Mouse (Mus musculus) mammary gland, adult 2 months (tissue): ENCODE measurements around the gene Dmwd. TPM values are rescaled to one million over a fixed set of nuclear protein-coding genes. Genes with fewer than 3 reads are reported as not detected.

ENCODE experiments used
- polyA plus RNA-seq: library from polyadenylated mRNA; depleted of rRNA; stranded (reverse); fragments of >200 nt; gene quantifications from 2 replicates; pipeline ENCODE4 v1.2.3, GENCODE M21; 2012; ENCODE audit warnings: low replicate concordance; rRNA removed

Gene Dmwd
- 64.7 and 84.3 TPM in 2 replicates for polyA plus RNA-seq

GRCm38 (mm10) chr7:19075723-19076585, at the start of gene Dmwd:
Dmwd (plus strand) TSS chr7:19076227.

GRCm38 (mm10) chr7:19054047-19054776, 21.8 kb upstream of the Dmwd start, which contains the start of gene Rsph6a:
Rsph6a (plus strand) TSS chr7:19054690.

GRCm38 (mm10) chr7:19083701-19084100, 7.7 kb downstream of the Dmwd start, which contains the start of gene Dmpk:
Dmpk (plus strand) TSS chr7:19083849.

GRCm38 (mm10) chr7:19094471-19094825, 18.4 kb downstream of the Dmwd start, which contains the start of gene Six5:
Six5 (plus strand) TSS chr7:19094594.

GRCm38 (mm10) chr7:19118028-19118771, 42.2 kb downstream of the Dmwd start, which contains the start of gene Gm4969:
Gm4969 (minus strand) TSS chr7:19118368.

GRCm38 (mm10) chr7:19119631-19120429, 43.8 kb downstream of the Dmwd start, which contains the start of gene Fbxo46:
Fbxo46 (plus strand) TSS chr7:19119859.

Other genes starting within 250 kb of the Dmwd start
- gene Mill2, start 236.3 kb upstream of the Dmwd start, polyA plus RNA-seq: 8.4 and 13.8 TPM in 2 replicates
- gene Pglyrp1, start 204.9 kb upstream of the Dmwd start, polyA plus RNA-seq: 35.8 and 92.8 TPM in 2 replicates
- 16.6 and 33.5 TPM in 2 replicates for gene Ccdc61, start 165.8 kb upstream of the Dmwd start, polyA plus RNA-seq
- gene Nova2, start 150.3 kb upstream of the Dmwd start, polyA plus RNA-seq: 1.0 and 1.6 TPM in 2 replicates
- gene Nanos2, start 88.8 kb upstream of the Dmwd start, polyA plus RNA-seq: 0.11 TPM in 1 of 2 replicates, not detected in the other
- 8.8 and 14.6 TPM in 2 replicates for gene Mypop, start 85.0 kb upstream of the Dmwd start, polyA plus RNA-seq
- gene Irf2bp1, start 72.2 kb upstream of the Dmwd start, polyA plus RNA-seq: 23.1 and 50.9 TPM in 2 replicates
- 0.13 and 0.27 TPM in 2 replicates for gene Foxa3, start 52.7 kb upstream of the Dmwd start, polyA plus RNA-seq
- 71.7 and 98.5 TPM in 2 replicates for gene Sympk, start 51.9 kb upstream of the Dmwd start, polyA plus RNA-seq
- gene Rsph6a, start 21.5 kb upstream of the Dmwd start, polyA plus RNA-seq: not detected in 2 replicates
- gene Dmpk, start 7.6 kb downstream of the Dmwd start, polyA plus RNA-seq: 287 and 339 TPM in 2 replicates
- gene Six5, start 18.4 kb downstream of the Dmwd start, polyA plus RNA-seq: 42.9 and 52.4 TPM in 2 replicates
- gene Gm4969, start 42.1 kb downstream of the Dmwd start, polyA plus RNA-seq: not detected in 2 replicates
- gene Fbxo46, start 43.6 kb downstream of the Dmwd start, polyA plus RNA-seq: 9.6 and 18.2 TPM in 2 replicates
- gene Qpctl, start 73.1 kb downstream of the Dmwd start, polyA plus RNA-seq: 17.8 and 20.1 TPM in 2 replicates
- 11.0 and 13.8 TPM in 2 replicates for gene Snrpd2, start 73.5 kb downstream of the Dmwd start, polyA plus RNA-seq
- gene Gipr, start 89.9 kb downstream of the Dmwd start, polyA plus RNA-seq: 3.8 and 4.0 TPM in 2 replicates
- gene Eml2, start 100.2 kb downstream of the Dmwd start, polyA plus RNA-seq: 40.4 and 52.1 TPM in 2 replicates
- 23.4 and 23.5 TPM in 2 replicates for gene Gpr4, start 136.3 kb downstream of the Dmwd start, polyA plus RNA-seq
- gene Opa3, start 152.1 kb downstream of the Dmwd start, polyA plus RNA-seq: 33.0 and 51.8 TPM in 2 replicates
- 142 and 310 TPM in 2 replicates for gene Vasp, start 195.6 kb downstream of the Dmwd start, polyA plus RNA-seq
- 0.14 and 0.86 TPM in 2 replicates for gene Ppm1n, start 203.8 kb downstream of the Dmwd start, polyA plus RNA-seq
- gene Rtn2, start 206.4 kb downstream of the Dmwd start, polyA plus RNA-seq: 32.4 and 736 TPM in 2 replicates
- gene Fosb, start 233.8 kb downstream of the Dmwd start, polyA plus RNA-seq: 1.2 and 2.0 TPM in 2 replicates